Mouse (Mus musculus): ENCODE measurements around the gene Itga1.

DNA sequence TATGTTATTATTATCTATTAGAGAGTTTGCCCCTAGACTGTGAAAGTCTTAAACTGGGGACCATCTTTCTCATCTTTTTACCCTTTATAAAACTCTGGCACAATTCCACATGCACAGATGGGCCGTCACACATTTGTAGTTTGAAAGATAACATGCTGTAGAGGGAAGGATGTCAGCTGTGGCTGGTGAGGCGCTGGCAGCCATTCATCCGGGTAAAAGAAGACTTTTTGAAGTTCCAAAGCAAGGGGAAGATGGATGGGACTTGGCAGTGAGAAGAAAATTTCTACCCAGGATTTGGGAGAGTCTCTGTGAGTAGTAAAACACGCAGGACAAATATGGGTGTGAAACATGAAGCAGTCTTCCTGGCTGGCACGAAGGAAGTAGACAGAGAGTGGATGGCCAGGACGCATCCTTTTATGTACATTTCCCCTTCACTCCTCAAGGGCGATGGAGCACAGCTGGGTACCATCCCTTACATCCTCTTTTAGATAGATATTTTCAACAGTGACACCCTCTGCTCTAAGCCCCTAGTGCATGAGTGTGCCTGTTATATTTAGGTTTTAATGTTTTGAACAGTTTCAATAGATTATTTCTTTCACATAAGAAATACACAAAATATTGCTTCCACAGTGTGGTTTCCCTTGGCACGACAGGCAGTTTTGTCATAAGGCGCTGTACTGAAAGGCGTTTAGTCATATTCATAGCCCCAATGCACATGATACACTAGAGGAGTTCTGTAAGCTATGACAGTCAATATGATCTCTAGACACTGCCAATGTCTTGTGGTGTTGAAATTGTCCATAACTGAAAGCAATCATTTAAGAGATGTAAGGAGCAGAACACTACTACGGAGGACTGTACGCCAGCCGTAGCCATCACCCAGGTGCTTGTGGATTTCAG lies 50.9 kb downstream of the Itga1 start:
- TF ChIP-seq CTCF (conservative IDR thresholded peaks at IDR 0.05; ENCODE audit: low read length) (no peak), NANOG (IDR thresholded peaks at IDR 0.05; ENCODE audit: borderline replicate concordance, low read length) (no peak)
